16 mouse cellular contexts compared by ENCODE assay signal in the genomic region with DNA sequence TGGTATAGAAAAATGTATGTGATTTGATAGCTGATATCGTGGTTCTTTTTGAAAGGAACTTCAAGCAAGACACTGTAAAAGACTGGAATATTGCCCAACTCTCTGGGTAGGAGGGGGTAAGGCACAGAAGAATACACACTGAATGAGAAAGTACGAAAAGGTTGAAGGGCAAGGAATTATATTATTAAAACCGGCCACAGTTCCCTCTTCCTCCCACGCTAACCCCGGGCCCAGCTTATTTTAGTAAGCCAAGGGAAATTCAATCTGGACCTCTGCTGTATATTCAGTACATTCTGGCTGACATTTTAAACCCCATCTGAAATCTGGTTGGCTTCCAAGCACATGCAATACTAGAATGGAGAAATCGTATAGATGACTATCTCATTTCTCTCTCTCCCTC. TPM values are rescaled to one million over a fixed set of nuclear protein-coding genes. Genes with fewer than 3 reads are reported as not detected.
A peak's percentile ranks its signal among the peaks of the same experiment; 100 is the strongest.
DNase-seq lines count a peak whose midpoint lies in the region; ATAC-seq and TF ChIP-seq lines count a peak whose summit lies in the region.
"Had no signal": no experiment of that assay in that cellular context is flagged by ENCODE, and none has a peak within 500 bp of the region (broad histone marks: within the 10 kb centered on the region; RNA-seq: fewer than 3 reads in every experiment).

No protein-coding gene starts in this region.

- no peak for TF ChIP-seq EP300 in stomach, postnatal 0 days (optimal IDR thresholded peaks at IDR 0.05)

- H3K4me3 ChIP-seq in lung, embryonic 14.5 days (ENCODE audit: low read depth, low read length): no peak overlapping the region
- H3K4me3 ChIP-seq in embryonic facial prominence, embryonic 14.5 days (ENCODE audit: low read depth, low read length): no peak overlapping the region
- no peak overlapping the region for H3K4me3 ChIP-seq in stomach, postnatal 0 days (ENCODE audit: low read depth, low read length)
- H3K4me3 ChIP-seq: heart, embryonic 13.5 days; liver, embryonic 13.5 days; midbrain, embryonic 15.5 days had no signal

- peaks cover 9% of the 10 kb centered on the region for H3K4me1 ChIP-seq in lung, embryonic 14.5 days (ENCODE audit: insufficient read depth)
- peaks cover 16% of the 10 kb centered on the region for H3K4me1 ChIP-seq in embryonic facial prominence, embryonic 14.5 days (ENCODE audit: control insufficient read depth, insufficient read depth, low read length)
- no peaks in the 10 kb centered on the region for H3K4me1 ChIP-seq in stomach, postnatal 0 days (replicated peaks; ENCODE audit: control insufficient read depth, insufficient read depth)

- H3K27me3 ChIP-seq in lung, embryonic 14.5 days (ENCODE audit: insufficient read depth, low read length): no peaks in the 10 kb centered on the region
- no peaks in the 10 kb centered on the region for H3K27me3 ChIP-seq in embryonic facial prominence, embryonic 14.5 days (replicated peaks; ENCODE audit: control insufficient read depth, insufficient read depth, low read length)
- H3K27me3 ChIP-seq in stomach, postnatal 0 days (ENCODE audit: control insufficient read depth, insufficient read depth, low read length): no peaks in the 10 kb centered on the region
- H3K27me3 ChIP-seq: heart, embryonic 13.5 days; liver, embryonic 13.5 days; midbrain, embryonic 15.5 days had no signal

- no peaks in the 10 kb centered on the region for H3K9me3 ChIP-seq in lung, embryonic 14.5 days (ENCODE audit: low read depth, low read length)
- no peaks in the 10 kb centered on the region for H3K9me3 ChIP-seq in embryonic facial prominence, embryonic 14.5 days (ENCODE audit: control insufficient read depth, low read length)
- no peaks in the 10 kb centered on the region for H3K9me3 ChIP-seq in stomach, postnatal 0 days (ENCODE audit: control insufficient read depth, low read length)
- H3K9me3 ChIP-seq: heart, embryonic 13.5 days; liver, embryonic 13.5 days; midbrain, embryonic 15.5 days had no signal

- ATAC-seq in lung, embryonic 14.5 days (ENCODE audit: insufficient read depth): peak; percentile 56; the same call in 1 of the 2 replicates
- peak; percentile 83 for ATAC-seq in embryonic facial prominence, embryonic 14.5 days (ENCODE audit: low read depth)
- no peak for ATAC-seq in stomach, postnatal 0 days (ENCODE audit: low FRiP score, low TSS enrichment)
- ATAC-seq: inflammation-experienced regulatory T-cells, adult 6 months; midbrain, embryonic 15.5 days had no signal

- intact Hi-C loops in gastrocnemius, postnatal 14 days (cut with DNase I; ENCODE audit: low total_unique reads): no loop called here

- no peak for TF ChIP-seq CTCF in lung, embryonic 14.5 days (IDR thresholded peaks at IDR 0.05; ENCODE audit: low read depth)
- no peak for TF ChIP-seq CTCF in stomach, postnatal 0 days (IDR thresholded peaks at IDR 0.05; ENCODE audit: low read depth)

- H3K4me2 ChIP-seq in lung, embryonic 14.5 days: peak overlapping the region; percentile 45
- peak overlapping the region; percentile 45 for H3K4me2 ChIP-seq in embryonic facial prominence, embryonic 14.5 days (ENCODE audit: low read depth, low read length)
- peak overlapping the region; percentile 6; the same call in 1 of the 2 replicates for H3K4me2 ChIP-seq in stomach, postnatal 0 days (replicated peaks; ENCODE audit: low read depth)
- H3K4me2 ChIP-seq: liver, embryonic 13.5 days; midbrain, embryonic 15.5 days had no signal

- DNase-seq in gastrocnemius, adult 18-20 months (ENCODE audit: low spot score): peak; percentile 1
- no peak for DNase-seq in gastrocnemius, postnatal 14 days
- peak; percentile 68 for DNase-seq in lung, embryonic 14.5 days
- DNase-seq in lung, postnatal 25 days (ENCODE audit: low spot score): no peak
- peak; percentile 89 for DNase-seq in embryonic facial prominence, embryonic 14.5 days (ENCODE audit: low spot score)
- DNase-seq in stomach, postnatal 0 days (ENCODE audit: low spot score): no peak
- no peak for DNase-seq in spleen, adult 18-20 months
- DNase-seq: cerebellum, adult 11-12 months; left cerebral cortex, postnatal 4 days; liver, embryonic 13.5 days; thymus, postnatal 14 days had no signal

- H3K36me3 ChIP-seq in lung, embryonic 14.5 days (ENCODE audit: insufficient read depth): no peaks in the 10 kb centered on the region
- H3K36me3 ChIP-seq in embryonic facial prominence, embryonic 14.5 days (ENCODE audit: control insufficient read depth, insufficient read depth, low read length): no peaks in the 10 kb centered on the region
- no peaks in the 10 kb centered on the region for H3K36me3 ChIP-seq in stomach, postnatal 0 days (ENCODE audit: control insufficient read depth, insufficient read depth, low read length)
- H3K36me3 ChIP-seq: heart, embryonic 13.5 days; liver, embryonic 13.5 days; midbrain, embryonic 15.5 days had no signal

- 25% methylated on average over 6 of the region's 6 CpGs for WGBS in lung, embryonic 14.5 days
- WGBS in embryonic facial prominence, embryonic 14.5 days: 22% methylated on average over 6 of the region's 6 CpGs
- 26% methylated on average over 6 of the region's 6 CpGs for WGBS in stomach, postnatal 0 days

- no peak overlapping the region for H3K9ac ChIP-seq in lung, embryonic 14.5 days
- H3K9ac ChIP-seq in embryonic facial prominence, embryonic 14.5 days (ENCODE audit: low read depth, low read length): no peak overlapping the region
- H3K9ac ChIP-seq in stomach, postnatal 0 days (ENCODE audit: low read length): no peak overlapping the region
- H3K9ac ChIP-seq: liver, embryonic 13.5 days; midbrain, embryonic 15.5 days had no signal

- H3K27ac ChIP-seq in lung, embryonic 14.5 days (ENCODE audit: low read depth): no peak overlapping the region
- peak overlapping the region; percentile 55; the same call in 1 of the 2 replicates for H3K27ac ChIP-seq in embryonic facial prominence, embryonic 14.5 days (replicated peaks; ENCODE audit: low read depth, low read length)
- H3K27ac ChIP-seq in stomach, postnatal 0 days (replicated peaks): no peak overlapping the region
- H3K27ac ChIP-seq: heart, embryonic 13.5 days; liver, embryonic 13.5 days; midbrain, embryonic 15.5 days had no signal

RNA-seq across cellular contexts. Expression of gene Nsun7, which starts 40.0 kb away (rescaled TPM):
- under 1 TPM in 1 of 2 experiments, not detected in 1; 0.18 TPM for total RNA-seq in gastrocnemius, adult 18-20 months (2021)
- total RNA-seq in gastrocnemius, postnatal 14 days (2021): not detected
- polyA plus RNA-seq in lung, embryonic 14.5 days (2014; fragmentation: Nextera tagmentation; extraction: Ambion mirVana): 1.4 and 1.5 TPM in 2 replicates
- polyA plus RNA-seq in embryonic facial prominence, embryonic 14.5 days (2014; fragmentation: Nextera tagmentation; extraction: Ambion mirVana): 0.65 and 0.97 TPM in 2 replicates
- 0.06 and 0.10 TPM in 2 replicates for polyA plus RNA-seq in stomach, postnatal 0 days (2015; fragmentation: Nextera tagmentation; extraction: Ambion mirVana)
- total RNA-seq: megakaryocyte progenitor cell, adult 5-6 weeks had no signal
- polyA plus RNA-seq: large intestine, adult 2 months; liver, embryonic 13.5 days had no signal

RNA-seq across cellular contexts. Expression of gene Rbm47, which starts 46.8 kb away (rescaled TPM):
- total RNA-seq in gastrocnemius, adult 18-20 months (2021): under 1 TPM; 0.57 to 0.66 TPM
- under 1 TPM; 0.80 to 0.84 TPM for total RNA-seq in gastrocnemius, postnatal 14 days (2021)
- 18.5 and 18.8 TPM in 2 replicates for polyA plus RNA-seq in lung, embryonic 14.5 days (2014; fragmentation: Nextera tagmentation; extraction: Ambion mirVana)
- 6.7 and 10.4 TPM in 2 replicates for polyA plus RNA-seq in embryonic facial prominence, embryonic 14.5 days (2014; fragmentation: Nextera tagmentation; extraction: Ambion mirVana)
- polyA plus RNA-seq in stomach, postnatal 0 days (2015; fragmentation: Nextera tagmentation; extraction: Ambion mirVana): 70.7 and 73.2 TPM in 2 replicates

Comparison
In these comparisons a context has a peak if more than half of its experiments do, and no peak if none do; other contexts are left out.
1. DNase-seq: peak in gastrocnemius, adult 18-20 months (single experiment), lung, embryonic 14.5 days (single experiment) and embryonic facial prominence, embryonic 14.5 days (single experiment); none in gastrocnemius, postnatal 14 days (single experiment), lung, postnatal 25 days (single experiment), stomach, postnatal 0 days (single experiment) and spleen, adult 18-20 months (0 of 2).
2. Peak in every context shown above with its lines, with median percentiles within 50 percentile points of each other: H3K4me2 ChIP-seq.